Mouse (Mus musculus) spleen, adult 2 months (tissue): ENCODE data around the gene Fuca1.
A peak's percentile ranks its signal among the peaks of the same experiment; 100 is the strongest.

ENCODE experiments used
- CTCF ChIP-seq: fragments of 200-500 bp; IDR thresholded peaks from 2 replicates; pipeline ENCODE4 v1.5.1; 2011; ENCODE audit warnings: mild to moderate bottlenecking, inconsistent platforms; ENCODE audit not compliant: insufficient read depth, insufficient read length, insufficient replicate concordance; ENCODE audit errors: extremely low read depth
- POLR2A ChIP-seq: fragments of 200-500 bp; IDR thresholded peaks from 2 replicates; pipeline ENCODE4 v1.6.1; 2011; ENCODE audit warnings: low read depth, low read length, inconsistent platforms

DNA sequence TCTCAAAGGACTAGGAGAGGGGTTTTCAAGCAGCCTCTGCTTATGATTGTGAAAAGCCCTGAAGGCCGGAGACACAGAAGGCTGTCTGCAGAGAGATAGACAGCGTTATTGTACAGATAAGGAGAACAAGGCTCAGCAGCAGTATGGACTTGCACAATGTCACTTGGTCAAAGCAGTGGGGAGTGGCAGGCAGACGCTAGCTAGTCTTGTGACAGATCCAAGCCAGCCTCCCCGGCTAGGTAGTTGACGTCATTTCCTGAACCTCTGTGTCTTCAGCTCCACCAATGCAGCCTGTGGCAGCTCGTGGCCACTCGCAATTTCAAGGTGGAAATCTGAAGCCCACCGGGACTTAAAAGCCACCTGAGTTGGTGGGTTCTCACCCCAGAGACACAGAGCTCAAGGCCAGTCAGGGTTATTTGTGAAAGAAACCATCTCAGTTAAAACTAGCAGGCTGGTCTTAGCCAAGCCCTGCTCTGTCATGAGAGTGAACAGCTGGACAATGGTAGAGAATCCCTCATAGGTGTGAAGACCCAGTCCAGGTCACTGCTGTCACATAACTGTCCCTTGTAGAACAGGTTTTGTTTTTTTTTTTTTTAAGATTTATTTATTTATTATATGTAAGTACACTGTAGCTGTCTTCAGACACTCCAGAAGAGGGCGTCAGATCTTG lies 22.0 kb upstream of the Fuca1 start:
- peak; percentile 71 for TF ChIP-seq POLR2A
- no peak for TF ChIP-seq CTCF
